Mouse (Mus musculus): ENCODE data around the gene Nxpe3.

Nxpe3 gene

DNA sequence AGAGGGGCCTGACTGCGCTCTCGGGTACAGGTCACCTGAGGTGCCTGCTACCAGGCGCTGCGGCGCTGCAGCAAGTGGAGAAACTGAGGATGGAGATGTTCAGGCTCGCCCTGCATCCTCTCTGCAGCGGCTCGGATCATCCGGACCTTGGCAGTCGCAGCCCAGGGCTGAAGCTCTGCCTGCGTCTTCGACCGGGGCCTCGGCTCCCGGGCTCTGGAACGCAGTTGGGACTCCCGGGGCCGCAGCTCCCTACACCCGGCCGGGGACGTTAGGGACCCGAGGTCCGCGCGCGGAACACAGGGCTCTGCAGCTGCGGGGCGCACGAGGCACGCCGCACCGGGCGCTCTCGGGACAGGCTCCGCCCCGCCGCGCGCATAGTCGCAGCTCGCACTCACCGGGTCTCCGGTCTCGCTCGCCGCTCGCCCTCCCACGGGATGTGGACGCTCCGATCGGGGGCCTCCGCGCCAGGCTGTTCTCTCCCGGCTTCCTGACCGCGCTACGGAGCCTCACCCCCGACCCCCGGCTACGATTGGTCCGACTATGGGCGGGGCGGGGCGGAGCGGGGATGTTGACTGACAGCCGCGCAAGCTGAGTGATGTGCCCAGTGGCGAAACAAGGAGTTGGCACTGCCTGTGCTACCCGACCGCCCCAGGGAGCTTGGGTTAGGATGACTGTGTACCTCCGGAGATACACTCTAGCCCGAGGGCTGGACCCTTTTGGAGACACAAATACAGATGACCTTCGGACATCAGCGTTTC lies at the start of gene Nxpe3:
TSS of gene Nxpe3 (minus strand) at position 393 of the 758 bp plus-strand sequence.
- peak; percentile 89 for DNase-seq (ENCODE audit: low read depth, low spot score)

DNA sequence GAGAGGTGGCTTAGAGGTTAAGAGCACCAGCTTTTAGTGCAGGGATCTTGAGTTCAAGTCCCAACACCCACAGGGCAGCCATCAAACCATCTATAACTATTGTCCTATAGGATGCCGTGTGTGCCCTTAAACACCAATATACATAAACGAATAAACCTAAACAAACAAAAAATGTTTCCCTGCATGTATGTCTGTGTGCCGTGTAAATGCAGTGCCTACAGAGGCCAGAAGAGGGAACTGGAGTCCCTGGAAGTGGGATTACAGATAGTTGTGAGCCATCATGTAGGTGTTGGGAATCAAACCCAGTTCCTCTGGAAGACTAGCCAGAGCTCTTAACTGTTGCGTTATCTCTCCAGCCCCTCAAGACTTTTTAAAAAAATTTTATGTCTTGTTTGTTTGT lies 45.7 kb upstream of the Nxpe3 start:
- DNase-seq (ENCODE audit: low read depth, low spot score) = no peak

DNA sequence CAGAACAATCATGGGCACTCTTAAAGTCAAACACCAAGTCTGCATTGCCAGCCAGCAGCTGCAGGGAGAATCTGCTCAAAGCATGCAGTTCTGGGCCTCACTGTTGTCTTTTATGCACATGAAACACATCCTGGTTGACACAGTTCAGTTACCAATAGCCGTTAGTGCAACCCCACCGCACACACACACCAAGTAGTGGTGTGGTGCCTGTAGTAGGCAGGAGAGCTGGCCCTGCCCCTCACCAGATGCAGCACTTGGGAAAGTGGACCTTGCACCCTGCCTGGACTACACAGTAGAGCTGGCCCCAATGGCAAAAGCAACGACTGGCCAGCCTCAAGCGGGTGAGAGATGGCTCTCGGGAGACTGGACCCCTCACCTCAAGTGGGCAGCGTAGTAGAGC lies 44.6 kb upstream of the Nxpe3 start:
- DNase-seq (ENCODE audit: low read depth, low spot score) = no peak

DNA sequence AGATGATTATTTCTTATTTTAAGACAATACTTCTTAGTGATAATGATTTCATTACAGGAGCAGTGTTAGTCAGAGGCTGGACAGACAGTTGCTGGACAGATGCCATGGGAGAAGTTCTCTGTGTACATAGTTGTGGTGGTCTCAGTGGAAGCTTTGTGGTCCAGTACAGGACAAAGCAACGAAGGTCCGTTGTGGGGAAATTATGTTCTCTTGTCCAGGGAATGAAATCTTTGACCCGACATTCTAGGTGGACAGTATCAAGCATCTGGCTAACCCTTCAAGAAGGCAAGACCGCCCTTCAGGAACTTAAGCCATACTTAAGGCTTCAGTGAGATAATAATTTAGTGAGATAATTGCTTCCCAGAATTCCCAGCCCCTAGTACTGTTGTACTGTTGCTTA lies 43.7 kb upstream of the Nxpe3 start:
- no peak for DNase-seq (ENCODE audit: low read depth, low spot score)

DNA sequence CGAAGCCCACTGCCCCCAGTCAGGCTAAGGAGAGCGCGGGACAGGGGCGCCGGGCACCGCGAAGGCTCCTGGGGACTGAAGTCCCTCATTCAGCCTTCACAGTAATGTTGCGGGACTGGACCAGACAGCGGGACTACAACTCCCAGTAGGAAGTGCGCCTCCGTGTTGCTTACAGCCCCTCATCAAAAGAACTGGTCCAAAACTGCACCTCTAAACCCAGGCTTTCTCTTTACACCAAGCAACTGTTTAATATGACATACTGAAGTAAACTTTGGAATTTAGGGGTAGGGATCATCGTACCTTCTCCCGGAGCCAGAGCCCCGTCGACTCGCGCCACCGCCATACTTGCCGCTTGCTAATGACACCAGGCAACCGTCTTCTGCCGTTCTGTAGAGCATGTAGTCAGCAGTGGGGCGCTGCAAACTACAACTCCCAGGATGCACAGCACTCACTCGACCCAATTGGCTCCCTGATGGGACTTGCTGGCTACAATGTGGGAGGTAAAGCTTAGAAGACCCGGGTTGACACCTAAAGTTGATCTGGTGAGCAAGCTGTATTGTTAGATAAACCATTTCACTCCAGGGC lies 39.5 kb upstream of the Nxpe3 start, which contains the start of gene Cep97:
TSS of gene Cep97 (minus strand) at position 403 of the 585 bp plus-strand sequence.
- DNase-seq (ENCODE audit: low read depth, low spot score) = peak; percentile 95

DNA sequence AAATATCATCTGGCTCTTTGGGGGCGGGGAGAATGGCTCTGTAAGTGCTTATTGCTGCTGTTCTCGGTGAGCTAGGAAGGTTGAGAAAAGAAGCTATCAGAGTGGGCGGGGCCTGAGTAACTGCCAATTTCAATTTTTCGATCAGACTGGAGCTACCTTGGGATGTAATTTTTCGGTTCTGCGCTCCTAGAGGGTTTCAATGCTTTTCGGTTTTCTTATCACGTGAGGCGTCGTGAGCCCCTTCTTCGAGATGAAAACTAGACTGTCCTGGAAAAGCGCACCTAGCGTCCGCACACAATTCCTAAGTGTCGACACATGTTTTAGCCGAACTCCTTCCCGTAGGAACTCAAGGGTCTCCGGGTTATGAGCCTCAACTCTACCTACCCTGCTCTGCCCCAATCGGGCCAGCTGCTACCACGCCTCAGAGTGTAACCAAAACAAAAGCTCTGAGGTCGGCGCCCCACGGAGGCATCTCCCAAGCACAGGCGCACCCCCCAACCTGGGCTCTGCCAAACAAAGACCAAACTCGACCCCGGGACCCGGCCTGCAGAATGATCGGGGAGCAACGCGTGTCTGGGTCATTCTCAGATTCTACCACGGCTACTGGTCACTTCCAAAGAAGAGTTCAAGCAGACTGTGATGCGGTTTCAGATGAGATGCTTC lies 38.7 kb upstream of the Nxpe3 start:
- peak; percentile 69 for DNase-seq (ENCODE audit: low read depth, low spot score)

GRCm38 (mm10) chr16:55924010-55924409 lies 28.9 kb upstream of the Nxpe3 start:
- peak; percentile 36 for DNase-seq (ENCODE audit: low read depth, low spot score)

- DNase-seq (ENCODE audit: low read depth, low spot score) = no peak
Observed at GRCm38 (mm10) chr16:55922079-55922478, 27.0 kb upstream of the Nxpe3 start.

DNA sequence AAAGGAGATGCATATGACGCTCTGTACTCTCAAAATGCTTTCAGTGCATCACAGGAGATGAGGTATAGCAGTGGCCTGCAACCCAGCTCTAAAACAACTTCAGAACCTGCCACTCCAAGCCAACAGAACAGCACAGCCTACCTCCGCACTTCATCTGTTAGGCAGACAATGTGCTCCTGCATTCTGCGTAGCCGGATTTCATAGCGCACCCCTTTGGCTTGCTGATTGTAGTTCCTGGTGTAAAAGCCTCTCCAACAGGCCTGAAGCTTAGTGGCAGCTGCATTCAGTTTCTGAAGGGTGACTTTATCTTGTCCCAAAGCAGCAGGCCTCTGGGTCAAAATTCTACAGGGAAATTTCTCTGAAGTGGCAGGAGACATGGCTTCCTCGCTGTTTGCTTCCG lies 19.6 kb upstream of the Nxpe3 start:
- no peak for DNase-seq (ENCODE audit: low read depth, low spot score)

GRCm38 (mm10) chr16:55910208-55910793 lies 15.2 kb upstream of the Nxpe3 start:
- DNase-seq (ENCODE audit: low read depth, low spot score) = no peak

GRCm38 (mm10) chr16:55906928-55907679 lies 12.0 kb upstream of the Nxpe3 start:
- DNase-seq (ENCODE audit: low read depth, low spot score) = peak; percentile 61

DNA sequence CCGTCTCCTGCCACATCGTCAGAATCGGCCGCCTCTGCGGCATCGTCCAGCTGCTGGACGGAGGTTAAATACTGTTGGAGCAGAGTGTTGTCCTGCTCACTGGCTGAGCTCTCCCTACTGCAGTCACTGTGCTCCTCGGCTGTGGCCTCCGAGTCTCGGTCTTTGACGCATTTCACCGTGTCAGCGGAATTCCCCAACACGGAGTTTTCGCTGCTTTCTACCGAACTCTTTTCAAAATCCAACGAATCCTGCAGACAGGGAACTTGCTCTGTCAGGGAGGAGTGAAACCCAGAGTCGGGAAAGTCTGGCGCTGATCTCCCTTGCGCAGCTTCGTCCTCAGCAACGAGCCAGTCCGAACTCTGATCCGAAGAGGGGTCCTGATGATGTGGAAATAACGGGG lies 10.3 kb upstream of the Nxpe3 start:
- DNase-seq (ENCODE audit: low read depth, low spot score) = no peak

DNA sequence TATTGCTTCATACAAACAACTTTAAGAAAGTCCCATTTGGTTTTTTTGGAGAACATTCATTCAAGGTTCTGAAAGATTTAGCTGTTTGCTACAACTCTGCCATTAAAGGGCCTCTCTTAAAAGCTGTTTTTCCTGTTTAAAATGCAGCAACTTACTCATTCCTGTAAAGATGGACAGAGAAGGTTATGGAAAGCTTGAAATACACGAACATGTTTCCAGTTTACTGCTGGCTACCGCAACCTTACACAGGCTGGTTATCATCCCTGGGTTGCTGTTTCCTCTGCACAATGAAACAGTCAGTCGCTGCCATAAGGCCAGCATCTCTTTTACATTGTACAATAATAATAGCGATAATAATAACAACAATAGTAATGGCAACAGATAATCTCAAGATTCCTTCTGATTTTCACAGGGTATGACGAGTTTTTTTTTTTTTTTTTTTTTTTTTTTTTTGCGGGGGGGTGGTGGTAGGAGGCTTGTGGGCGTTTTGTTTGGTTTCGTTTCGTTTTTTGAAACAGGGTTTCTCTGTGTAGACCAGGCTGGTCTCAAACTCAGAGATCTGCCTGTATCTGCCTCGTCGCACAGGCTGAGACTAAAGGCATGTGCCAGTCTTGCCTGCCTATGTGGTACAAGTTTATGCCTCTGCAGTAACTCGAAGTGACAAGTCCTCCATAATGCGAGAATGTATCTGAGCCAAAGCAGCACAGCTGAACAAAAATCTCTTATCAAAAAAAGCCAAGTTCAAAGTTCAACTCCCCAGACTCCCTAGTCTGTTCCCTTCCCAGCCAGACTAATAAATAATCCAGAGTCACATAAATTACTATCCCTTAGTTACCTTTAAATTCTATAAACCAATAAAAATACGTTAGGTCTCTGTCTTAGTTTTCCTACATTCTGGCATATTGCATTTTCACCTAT lies 7.0 kb upstream of the Nxpe3 start:
- no peak for DNase-seq (ENCODE audit: low read depth, low spot score)

- no peak for DNase-seq (ENCODE audit: low read depth, low spot score)
Observed at GRCm38 (mm10) chr16:55898385-55899002, 3.4 kb upstream of the Nxpe3 start.

- DNase-seq (ENCODE audit: low read depth, low spot score) = no peak
Observed at GRCm38 (mm10) chr16:55895651-55896095, 588 bp upstream of the Nxpe3 start.

- DNase-seq (ENCODE audit: low read depth, low spot score) = peak; percentile 62
Observed at GRCm38 (mm10) chr16:55894536-55894892, 571 bp downstream of the Nxpe3 start.

GRCm38 (mm10) chr16:55893410-55894107 lies 1.5 kb downstream of the Nxpe3 start:
- no peak for DNase-seq (ENCODE audit: low read depth, low spot score)

DNA sequence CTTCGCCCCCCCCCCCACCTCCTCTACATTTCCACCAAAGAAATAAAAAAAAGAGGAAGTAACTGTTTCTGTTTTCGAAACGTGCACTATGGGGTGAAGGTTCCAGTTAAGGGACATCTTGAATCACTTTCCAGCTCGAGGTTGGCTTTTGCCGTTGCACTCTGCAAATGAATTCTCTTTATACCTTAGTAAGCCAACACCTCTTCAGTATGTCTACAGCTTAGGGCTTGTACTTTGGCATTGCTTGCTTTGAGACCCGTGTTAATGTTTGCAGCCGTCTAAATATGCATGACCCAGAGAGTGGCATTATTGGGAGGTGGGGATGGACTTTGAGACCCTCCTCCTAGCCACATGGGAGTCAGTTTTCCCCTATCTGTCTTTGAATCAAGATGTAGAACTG lies 2.6 kb downstream of the Nxpe3 start:
- DNase-seq (ENCODE audit: low read depth, low spot score) = peak; percentile 49

- peak; percentile 48 for DNase-seq (ENCODE audit: low read depth, low spot score)
Observed at GRCm38 (mm10) chr16:55891346-55891745, 3.7 kb downstream of the Nxpe3 start.
